Mouse (Mus musculus) T-cell, adult 2 months (primary cell): Measurements from ENCODE around the gene Dlx3.

Source experiments
- DNase-seq: peaks from one replicate; pipeline ENCODE4 v3.0.0; 2022; ENCODE audit warnings: low spot score

The Dlx3 gene

DNA sequence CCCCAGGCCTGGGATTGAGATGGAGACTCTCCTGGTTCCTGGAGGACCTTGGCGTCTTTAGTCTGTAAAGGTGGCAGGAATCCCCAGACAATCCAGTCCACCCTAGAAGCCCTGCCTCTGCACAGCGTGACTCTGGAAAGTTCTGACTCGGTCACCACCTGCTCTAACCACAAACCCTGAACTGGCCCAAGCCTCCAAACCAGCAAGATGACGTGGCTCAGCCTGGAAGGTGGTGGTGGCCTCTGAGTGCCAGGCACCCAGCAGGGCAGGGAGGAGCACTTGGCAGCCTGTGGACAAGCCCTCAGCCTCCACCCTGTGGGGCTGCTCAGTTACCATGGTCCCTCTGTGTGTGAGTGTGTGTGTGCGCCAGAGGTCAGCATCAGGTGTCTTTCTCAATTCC is 38.0 kb downstream of the Dlx3 start:
- no peak for DNase-seq

DNA sequence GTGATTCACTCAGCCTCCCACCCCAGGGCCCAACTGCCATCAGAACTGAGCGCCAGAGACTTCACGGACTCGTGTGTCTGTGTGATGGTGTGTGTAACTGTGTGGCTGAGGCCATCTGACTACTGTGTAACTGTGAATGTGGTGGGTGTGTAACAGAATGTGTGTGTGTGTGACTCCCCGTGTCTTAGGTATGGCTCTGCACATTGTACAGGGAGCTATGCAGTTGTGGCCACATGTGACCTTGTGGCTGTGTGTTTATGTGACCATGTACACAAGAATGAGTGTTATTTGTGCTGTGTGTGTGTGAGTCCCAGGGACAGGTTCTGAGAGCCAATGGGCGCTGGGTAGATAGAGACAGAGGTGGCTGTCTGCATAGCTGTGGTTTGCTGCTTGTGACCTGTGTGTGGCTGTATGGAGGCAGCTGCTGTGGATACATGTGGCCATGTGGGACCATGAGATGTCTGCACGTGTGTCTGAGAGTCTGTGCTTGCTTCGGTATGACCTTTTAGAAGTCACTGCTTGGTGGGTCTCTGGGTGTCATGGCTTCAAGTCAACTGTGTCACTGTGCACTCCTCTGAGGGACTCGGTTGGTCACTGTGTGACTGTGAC is 39.9 kb downstream of the Dlx3 start:
- DNase-seq, result no peak

DNA sequence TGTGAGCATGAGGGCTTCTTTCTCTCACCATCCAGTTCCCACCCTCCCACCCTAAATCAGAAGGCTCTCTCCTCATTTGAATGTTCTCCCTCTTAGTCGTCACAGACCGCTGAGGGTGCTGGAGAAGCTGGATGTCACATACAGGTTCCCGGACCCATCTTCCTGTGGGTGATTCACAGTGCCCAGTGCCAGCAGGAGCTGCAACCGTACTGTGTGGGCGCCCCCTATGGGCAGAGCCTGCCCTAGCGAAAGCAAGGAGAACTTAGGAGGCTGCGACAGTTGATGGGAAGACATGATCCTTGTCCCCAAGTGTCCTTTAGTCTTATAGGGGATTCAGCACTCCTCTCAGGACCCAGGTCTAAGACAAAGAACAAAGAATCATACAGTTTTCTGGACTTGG is 40.8 kb downstream of the Dlx3 start:
- DNase-seq, result no peak

DNA sequence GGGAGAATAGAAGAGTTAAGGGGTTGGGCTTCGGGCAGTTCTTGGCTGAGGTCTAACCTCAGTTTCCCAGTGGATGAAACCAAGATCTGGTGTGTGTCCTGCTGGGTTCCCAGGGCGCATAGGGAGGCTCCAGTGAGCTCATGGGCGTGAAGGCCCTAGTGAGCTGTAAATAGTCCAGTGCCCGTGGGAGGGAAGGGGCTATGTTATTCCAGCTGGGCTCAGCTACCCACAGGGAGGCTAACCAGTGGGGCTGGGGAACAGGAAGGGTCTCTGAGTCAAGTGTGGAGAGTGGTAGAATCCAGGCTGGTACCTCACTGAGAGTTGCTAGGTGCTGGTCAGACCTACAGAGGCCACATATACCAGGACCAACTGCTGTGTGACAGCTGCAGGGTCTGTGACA is 41.8 kb downstream of the Dlx3 start:
- no peak for DNase-seq

- no peak for DNase-seq
Measured at GRCm38 (mm10) chr11:95165857-95166256, 45.9 kb downstream of the Dlx3 start.
